Mouse (Mus musculus): Measurements from ENCODE around the gene Spats2l.

- TF ChIP-seq CTCF (IDR thresholded peaks at IDR 0.05; ENCODE audit: borderline replicate concordance, insufficient read depth, low read depth, low read length) = no peak
- TF ChIP-seq POLR2A (IDR thresholded peaks at IDR 0.05; ENCODE audit: borderline replicate concordance, insufficient read depth, low read length) = no peak
These were observed 217.3 kb downstream of the Spats2l start for GRCm38 (mm10) chr1:57991277-57991676.

Data from cerebellum, adult 2 months (tissue).